Mouse (Mus musculus) brain, embryonic 14.5 days (tissue): ENCODE measurements at regions not wholly inside any gene's neighbourhood (a gene's known extent, or its start where the extent isn't known, plus 50 kb on each side); places are given as distances from the start of the nearest gene placed in this dataset.

Experiments
- CTCF ChIP-seq: fragments of 200-500 bp; IDR thresholded peaks from 2 replicates; pipeline ENCODE4 v1.5.1; 2012; ENCODE audit warnings: inconsistent platforms, mild to moderate bottlenecking, moderate library complexity, borderline replicate concordance; ENCODE audit not compliant: insufficient read depth, insufficient read length; ENCODE audit errors: extremely low read depth
- POLR2A ChIP-seq: fragments of 200-500 bp; IDR thresholded peaks from 2 replicates; pipeline ENCODE4 v1.6.1; 2012; ENCODE audit warnings: mild to moderate bottlenecking, inconsistent platforms, borderline replicate concordance; ENCODE audit not compliant: poor library complexity, insufficient read depth, insufficient read length, severe bottlenecking; ENCODE audit errors: extremely low read depth

GRCm38 (mm10) chr3:34728282-34728681 lies 78.1 kb downstream of the Sox2 start:
- TF ChIP-seq POLR2A (no peak), CTCF (no peak)
